In genomic region chr15:64021885-64022836, GRCm38 (mm10) we compare ENCODE assay signal across 10 mouse cellular contexts. TPM values are rescaled to one million over a fixed set of nuclear protein-coding genes. Genes with fewer than 3 reads are reported as not detected.
DNase-seq lines count a peak whose midpoint lies in the region; ATAC-seq lines count a peak whose summit lies in the region.
"Had no signal": no experiment of that assay in that cellular context is flagged by ENCODE, and none has a peak within 500 bp of the region (broad histone marks: within the 10 kb centered on the region; RNA-seq: fewer than 3 reads in every experiment).

No protein-coding gene starts in this region.

- intact Hi-C loops in gastrocnemius, postnatal 14 days (cut with DNase I; ENCODE audit: low total_unique reads) = no loop called here
- intact Hi-C loops in heart, postnatal 14 days (cut with DNase I) = no loop called here

- H3K27ac ChIP-seq in midbrain, embryonic 16.5 days (ENCODE audit: low read length) = no peak overlapping the region

- H3K4me1 ChIP-seq in midbrain, embryonic 16.5 days (ENCODE audit: control insufficient read depth, insufficient read depth, low read length) = peaks cover 7% of the 10 kb centered on the region; the same call in 1 of the 2 replicates

- WGBS in midbrain, embryonic 16.5 days = 90% methylated on average over 27 of the region's 27 CpGs

- H3K27me3 ChIP-seq in midbrain, embryonic 16.5 days (ENCODE audit: control insufficient read depth, insufficient read depth, low read depth, low read length) = no peaks in the 10 kb centered on the region

- H3K9ac ChIP-seq in midbrain, embryonic 16.5 days (ENCODE audit: low read depth, low read length) = no peak overlapping the region

- peak; percentile 97 for DNase-seq in A20 (ENCODE audit: low read depth, low spot score)
- DNase-seq in CD4-positive, CD25-positive, alpha-beta regulatory T cell, adult 2 months (ENCODE audit: low read depth, low spot score) = peak; percentile 85
- DNase-seq in induced T-regulatory cell, adult 2 months (ENCODE audit: low read depth) = peak; percentile 90
- DNase-seq in spleen, postnatal 36 days (ENCODE audit: low spot score in 2 of 2) = peak; percentile 80 to 83
- DNase-seq in gastrocnemius, postnatal 14 days = no peak
- no peak for DNase-seq in heart, postnatal 14 days
- DNase-seq: adrenal gland, postnatal 10 days; cerebellum, adult 9-10 months; kidney, postnatal 36 days had no signal

- no peak overlapping the region for H3K4me2 ChIP-seq in midbrain, embryonic 16.5 days (ENCODE audit: low read length)

- no peak overlapping the region for H3K4me3 ChIP-seq in midbrain, embryonic 16.5 days (ENCODE audit: low read depth, low read length)

- no peak for ATAC-seq in midbrain, embryonic 16.5 days

- no peaks in the 10 kb centered on the region for H3K9me3 ChIP-seq in midbrain, embryonic 16.5 days (replicated peaks; ENCODE audit: control insufficient read depth, low read length, poor library complexity, severe bottlenecking)

- H3K36me3 ChIP-seq in midbrain, embryonic 16.5 days (ENCODE audit: control insufficient read depth, insufficient read depth, low read length) = no peaks in the 10 kb centered on the region

RNA-seq across cellular contexts. Expression of gene Fam49b, which starts 38.1 kb away (rescaled TPM):
- polyA plus RNA-seq in midbrain, embryonic 16.5 days (2015; fragmentation: Nextera tagmentation; extraction: Ambion mirVana) = 138 and 141 TPM in 2 replicates
- 10 to 100 TPM; 41.6 to 48.7 TPM for total RNA-seq in gastrocnemius, postnatal 14 days (2021)
- 10 to 100 TPM; 23.5 to 29.4 TPM for total RNA-seq in heart, postnatal 14 days (2021)

Comparison
In these comparisons a context has a peak if more than half of its experiments do, and no peak if none do; other contexts are left out.
1. DNase-seq: peak in A20 (single experiment), CD4-positive, CD25-positive, alpha-beta regulatory T cell, adult 2 months (single experiment), induced T-regulatory cell, adult 2 months (single experiment) and spleen, postnatal 36 days (2 of 2); none in gastrocnemius, postnatal 14 days (single experiment) and heart, postnatal 14 days (0 of 2).